Mouse (Mus musculus): ENCODE measurements around the gene D10Wsu102e. TPM values are rescaled to one million over a fixed set of nuclear protein-coding genes. Genes with fewer than 3 reads are reported as not detected.
"Not testable (repeated sequence)": the region's sequence is repeated elsewhere in the genome, so short reads cannot be mapped to it uniquely, and the experiment has no call there.

The D10Wsu102e gene
- polyA plus RNA-seq, 1 experiment from 2014 or later: 0.94 TPM

DNA sequence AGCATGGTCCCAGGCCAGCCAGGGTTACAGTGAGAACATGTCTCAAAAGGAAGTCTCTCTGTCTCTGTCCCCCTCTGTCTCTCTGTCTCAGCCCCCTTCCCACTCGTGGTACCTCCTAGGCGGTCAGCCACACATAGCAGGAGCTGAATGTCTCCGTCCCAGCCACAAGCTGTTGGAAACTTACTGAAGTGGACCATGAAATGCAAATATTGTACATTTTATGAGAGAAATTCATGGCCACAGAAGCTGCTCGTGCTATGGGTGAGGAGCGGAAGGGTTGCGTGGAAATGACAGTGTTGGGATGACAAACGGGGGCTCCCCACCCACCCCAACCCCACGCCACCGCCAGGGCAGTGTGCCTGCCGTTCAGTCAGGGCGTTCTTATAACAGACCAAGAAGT lies 27.4 kb upstream of the D10Wsu102e start:
- Histone ChIP-seq H3K9me3 (no peaks in the 10 kb centered on the region), H3K27ac (no peak overlapping the region), H3K4me1 (replicated peaks) (peaks cover 6% of the 10 kb centered on the region; the same call in 1 of the 2 replicates), H3K36me3 (no peaks in the 10 kb centered on the region), H3K4me3 (no peak overlapping the region), H3K27me3 (ENCODE audit: insufficient read depth, poor library complexity, severe bottlenecking) (peaks cover 51% of the 10 kb centered on the region)
- 85% methylated on average over 11 of the region's 11 CpGs for WGBS
- no peak for DNase-seq (ENCODE audit: low spot score)

DNA sequence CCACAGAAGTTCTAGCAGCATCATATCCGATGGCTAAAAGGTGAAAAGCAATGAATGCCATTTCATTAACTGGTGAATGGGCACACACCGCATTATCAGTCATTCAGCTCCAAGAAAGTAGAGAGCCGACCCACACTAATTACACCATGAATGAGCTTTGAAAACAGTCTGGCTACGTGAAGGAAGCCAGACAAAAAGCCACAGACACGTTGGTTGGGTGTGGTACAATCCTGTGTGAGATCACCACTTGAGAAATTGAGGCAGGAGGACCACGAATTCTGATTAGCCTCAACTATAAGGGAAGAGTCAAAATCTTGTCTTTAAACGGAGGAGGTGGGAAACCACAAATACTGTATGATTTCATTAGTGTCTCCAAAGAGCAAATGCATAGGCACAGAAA lies 23.7 kb upstream of the D10Wsu102e start:
- 37% methylated on average over 7 of the region's 7 CpGs for WGBS
- Histone ChIP-seq H3K4me1 (replicated peaks) (peaks cover 10% of the 10 kb centered on the region), H3K4me3 (no peak overlapping the region), H3K27ac (no peak overlapping the region), H3K9me3 (no peaks in the 10 kb centered on the region), H3K36me3 (no peaks in the 10 kb centered on the region), H3K27me3 (ENCODE audit: insufficient read depth, poor library complexity, severe bottlenecking) (peaks cover 77% of the 10 kb centered on the region)
- DNase-seq (ENCODE audit: low spot score): no peak

DNA sequence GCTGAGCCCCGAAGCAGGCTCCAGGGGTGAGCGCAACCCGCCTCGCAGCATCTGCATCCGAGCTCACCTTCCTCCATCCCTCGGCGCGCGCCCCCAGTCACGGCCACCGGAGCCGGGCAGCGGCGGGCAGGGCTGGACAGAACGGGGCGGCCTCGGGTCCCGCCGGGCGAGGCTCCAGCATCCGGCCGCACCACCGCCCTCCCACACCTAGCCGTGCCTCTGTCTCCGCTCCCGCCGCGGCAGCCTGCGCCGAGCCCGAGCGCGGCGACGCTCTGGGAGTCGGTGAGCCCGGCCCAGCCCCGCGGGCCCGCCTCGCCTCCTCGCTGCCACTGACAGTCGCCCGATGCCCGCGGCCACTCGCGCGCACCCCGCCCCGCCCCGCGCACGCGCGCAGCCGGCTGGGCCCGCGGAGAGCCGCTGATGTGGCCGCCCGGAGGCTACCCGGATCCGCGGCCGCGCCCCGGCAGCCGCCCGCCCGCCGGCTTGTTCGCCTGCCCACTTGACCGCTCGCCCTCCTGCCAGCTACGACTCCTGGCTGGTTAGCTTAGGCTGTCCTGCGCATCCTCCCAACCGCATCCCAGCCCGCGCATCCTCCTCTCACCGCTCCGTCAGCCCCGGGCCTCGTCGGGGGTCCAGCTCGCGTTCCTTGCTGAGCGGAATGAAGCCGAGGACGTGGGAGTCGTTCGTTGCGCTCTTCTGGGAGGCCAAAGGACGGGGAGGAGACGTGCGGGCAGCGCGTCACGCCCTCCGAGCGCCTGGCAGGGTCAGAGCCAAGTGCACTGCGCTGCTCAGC lies 22.7 kb upstream of the D10Wsu102e start, which contains the start of gene Slc41a2:
Gene Slc41a2 (minus strand): TSS at position 724 of the 793 bp plus-strand sequence.
- Histone ChIP-seq H3K27me3 (ENCODE audit: insufficient read depth, poor library complexity, severe bottlenecking) (peaks cover 74% of the 10 kb centered on the region), H3K4me3 (peak within 1 kb of the TSS; percentile 68), H3K4me1 (replicated peaks) (peaks cover 10% of the 10 kb centered on the region), H3K9me3 (no peaks in the 10 kb centered on the region), H3K27ac (peak within 1 kb of the TSS; percentile 80), H3K36me3 (no peaks in the 10 kb centered on the region)
- under 1% methylated on average over 102 of the region's 102 CpGs for WGBS
- peak; percentile 69 for DNase-seq (ENCODE audit: low spot score)

DNA sequence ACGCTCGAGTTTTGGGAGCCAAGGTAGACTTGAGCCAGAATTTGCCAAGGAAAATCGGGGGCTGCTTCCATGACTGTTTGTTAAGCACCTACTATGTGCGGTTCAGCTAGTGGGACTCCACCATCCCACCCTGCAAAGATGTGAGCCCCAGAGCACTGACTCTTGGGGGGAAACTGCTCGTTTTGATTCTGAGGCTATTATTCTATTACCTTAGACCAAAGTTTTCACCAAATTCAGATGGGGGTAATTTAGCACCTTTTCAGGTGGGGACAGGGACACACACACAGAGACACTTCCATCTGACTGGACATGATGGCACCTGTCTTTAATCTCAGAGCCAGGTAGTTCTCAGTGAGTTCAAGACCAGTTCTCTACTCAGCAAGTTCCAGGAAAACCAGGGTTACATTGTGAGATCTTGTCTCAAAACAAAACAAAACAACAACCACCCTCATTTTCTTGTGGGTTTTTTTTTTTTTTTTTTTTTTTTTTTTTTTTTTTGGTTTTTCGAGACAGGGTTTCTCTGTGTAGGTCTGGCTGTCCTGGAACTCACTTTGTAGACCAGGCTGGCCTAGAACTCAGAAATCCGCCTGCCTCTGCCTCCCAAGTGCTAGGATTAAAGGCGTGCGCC lies 21.9 kb upstream of the D10Wsu102e start:
- H3K4me3 ChIP-seq: peak overlapping the region; percentile 68
- no peaks in the 10 kb centered on the region for H3K9me3 ChIP-seq
- 49% methylated on average over 9 of the region's 9 CpGs for WGBS
- H3K4me1 ChIP-seq (replicated peaks): peaks cover 10% of the 10 kb centered on the region
- peak overlapping the region; percentile 80 for H3K27ac ChIP-seq
- peaks cover 68% of the 10 kb centered on the region for H3K27me3 ChIP-seq (ENCODE audit: insufficient read depth, poor library complexity, severe bottlenecking)
- H3K36me3 ChIP-seq: no peaks in the 10 kb centered on the region
- no peak for DNase-seq (ENCODE audit: low spot score)

DNA sequence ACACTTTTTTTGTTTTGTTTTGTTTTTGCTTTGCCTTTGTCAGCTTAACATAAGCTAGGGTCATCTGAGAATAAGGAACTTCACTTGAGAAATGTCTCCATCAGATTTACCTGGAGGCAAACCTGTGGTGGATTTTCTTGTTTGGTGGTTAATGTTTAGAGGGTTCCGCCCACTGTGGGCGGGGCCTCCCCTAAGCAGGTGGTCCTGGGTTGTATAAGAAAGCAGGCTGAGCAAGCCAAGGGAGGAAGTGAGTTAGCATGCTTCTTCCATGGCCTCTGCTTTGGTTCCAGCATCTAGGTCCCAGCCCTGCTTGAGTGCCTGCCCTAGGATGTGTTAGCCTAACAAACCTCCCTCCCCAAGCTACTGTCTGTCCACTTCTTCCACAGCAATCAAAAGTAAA lies 18.8 kb upstream of the D10Wsu102e start:
- Histone ChIP-seq H3K36me3 (no peaks in the 10 kb centered on the region), H3K27me3 (ENCODE audit: insufficient read depth, poor library complexity, severe bottlenecking) (peaks cover 38% of the 10 kb centered on the region), H3K4me3 (no peak overlapping the region), H3K9me3 (no peaks in the 10 kb centered on the region), H3K4me1 (replicated peaks) (peaks cover 10% of the 10 kb centered on the region), H3K27ac (no peak overlapping the region)
- DNase-seq (ENCODE audit: low spot score): no peak
- 34% methylated on average over 2 of the region's 2 CpGs for WGBS

DNA sequence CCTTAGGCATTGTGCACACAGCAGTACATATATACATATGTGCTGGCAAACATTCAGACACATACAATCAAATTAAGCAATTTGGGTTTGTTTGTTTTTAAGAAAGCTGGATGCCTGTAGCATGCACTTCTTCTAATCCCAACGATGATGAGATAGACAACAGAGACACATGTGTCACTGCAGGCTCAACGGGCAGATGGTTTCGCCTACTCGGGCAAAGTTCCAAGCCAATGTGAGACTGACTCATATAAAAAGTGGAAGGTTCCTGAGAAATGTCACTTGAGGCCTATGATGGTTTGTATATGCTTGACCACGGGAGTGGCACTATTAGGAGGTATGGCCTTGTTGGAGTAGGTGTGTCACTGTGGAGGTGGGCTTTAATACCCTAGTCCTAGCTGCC lies 16.9 kb upstream of the D10Wsu102e start:
- Histone ChIP-seq H3K4me1 (replicated peaks) (no peaks in the 10 kb centered on the region), H3K9me3 (no peaks in the 10 kb centered on the region), H3K36me3 (no peaks in the 10 kb centered on the region), H3K27ac (no peak overlapping the region), H3K4me3 (no peak overlapping the region), H3K27me3 (ENCODE audit: insufficient read depth, poor library complexity, severe bottlenecking) (peaks cover 20% of the 10 kb centered on the region)
- WGBS: 94% methylated on average over 5 of the region's 5 CpGs
- DNase-seq (ENCODE audit: low spot score): no peak

DNA sequence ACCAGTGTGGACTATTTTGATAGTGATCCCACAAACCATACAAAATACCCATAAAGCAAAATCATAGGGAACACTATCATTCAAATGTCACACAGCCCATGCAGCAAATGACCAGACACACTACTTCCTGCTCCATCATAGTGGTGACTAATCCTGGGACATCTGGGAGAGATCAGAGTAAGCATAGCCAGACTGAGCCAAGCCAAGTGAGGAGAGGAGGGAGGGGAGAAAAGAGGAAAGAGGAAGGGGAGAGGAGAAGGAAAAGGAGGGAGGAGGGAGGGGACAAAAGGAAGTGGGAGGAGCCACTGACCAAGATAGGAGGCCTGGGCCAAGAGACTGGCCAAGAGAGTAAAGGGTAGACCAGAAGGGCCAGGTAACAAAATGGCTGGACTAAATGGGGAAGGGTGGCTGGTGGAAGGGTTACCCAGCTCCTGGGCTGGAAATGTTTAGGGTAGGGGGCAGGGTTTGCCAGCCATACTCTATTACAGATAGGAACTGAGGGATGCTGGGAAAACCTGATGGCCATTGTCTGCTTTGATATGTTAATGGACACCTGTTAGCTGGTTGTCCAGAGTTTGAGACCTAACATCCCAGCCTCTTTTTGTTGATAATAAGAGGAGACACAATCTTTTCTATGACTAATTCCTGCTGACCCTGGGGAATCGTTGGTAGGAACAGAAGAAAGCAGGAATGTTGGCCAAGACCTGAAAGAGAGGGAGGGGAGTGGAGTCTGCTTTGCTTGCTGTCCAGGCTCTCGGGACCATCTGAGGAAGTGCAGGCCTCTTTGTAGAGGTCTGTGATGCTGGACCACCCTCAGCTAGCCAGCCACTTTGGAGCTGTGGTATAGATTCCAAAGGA lies 16.0 kb upstream of the D10Wsu102e start:
- no peaks in the 10 kb centered on the region for H3K36me3 ChIP-seq
- 59% methylated on average over 2 of the region's 2 CpGs for WGBS
- no peaks in the 10 kb centered on the region for H3K4me1 ChIP-seq (replicated peaks)
- H3K4me3 ChIP-seq: no peak overlapping the region
- peaks cover 14% of the 10 kb centered on the region for H3K27me3 ChIP-seq (ENCODE audit: insufficient read depth, poor library complexity, severe bottlenecking)
- H3K27ac ChIP-seq: no peak overlapping the region
- DNase-seq (ENCODE audit: low spot score): no peak
- H3K9me3 ChIP-seq: no peaks in the 10 kb centered on the region

DNA sequence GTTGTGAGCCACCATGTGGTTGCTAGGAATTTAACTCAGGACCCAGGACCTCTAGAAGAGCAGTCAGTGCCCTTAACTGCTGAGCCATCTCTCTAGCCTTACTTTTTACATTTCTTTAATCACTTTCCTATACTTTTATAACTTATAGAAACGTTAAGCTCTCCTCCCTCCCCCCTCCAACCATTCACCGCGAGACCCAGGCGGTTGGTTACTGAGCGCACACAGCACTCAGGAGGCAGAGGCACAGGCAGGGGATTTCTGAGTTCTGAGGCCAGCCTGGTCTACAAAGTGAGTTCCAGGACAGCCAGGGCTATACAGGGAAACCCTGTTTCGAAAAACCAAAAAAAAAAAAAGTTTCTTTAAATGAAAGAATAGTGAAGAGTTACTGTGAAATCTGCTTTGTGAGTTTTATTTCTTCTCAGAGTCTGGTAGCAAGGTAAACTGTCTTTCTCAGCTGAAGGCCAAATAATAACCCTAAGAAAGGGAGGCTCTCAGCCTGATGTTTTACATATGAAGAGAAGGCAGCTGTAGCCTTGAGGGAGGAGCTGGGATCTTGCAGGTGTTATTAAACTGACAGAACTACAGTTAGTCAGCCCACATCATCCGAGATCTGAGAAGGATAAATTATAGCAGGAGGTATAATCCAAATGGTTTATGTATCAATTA lies 14.2 kb upstream of the D10Wsu102e start:
- Histone ChIP-seq H3K4me3 (no peak overlapping the region), H3K27me3 (ENCODE audit: insufficient read depth, poor library complexity, severe bottlenecking) (0 out of 2 replicates have a peak, but pooled peaks cover 4% of the 10 kb centered on the region), H3K4me1 (replicated peaks) (no peaks in the 10 kb centered on the region), H3K27ac (no peak overlapping the region), H3K9me3 (no peaks in the 10 kb centered on the region), H3K36me3 (no peaks in the 10 kb centered on the region)
- no peak for DNase-seq (ENCODE audit: low spot score)
- 45% methylated on average over 7 of the region's 7 CpGs for WGBS

DNA sequence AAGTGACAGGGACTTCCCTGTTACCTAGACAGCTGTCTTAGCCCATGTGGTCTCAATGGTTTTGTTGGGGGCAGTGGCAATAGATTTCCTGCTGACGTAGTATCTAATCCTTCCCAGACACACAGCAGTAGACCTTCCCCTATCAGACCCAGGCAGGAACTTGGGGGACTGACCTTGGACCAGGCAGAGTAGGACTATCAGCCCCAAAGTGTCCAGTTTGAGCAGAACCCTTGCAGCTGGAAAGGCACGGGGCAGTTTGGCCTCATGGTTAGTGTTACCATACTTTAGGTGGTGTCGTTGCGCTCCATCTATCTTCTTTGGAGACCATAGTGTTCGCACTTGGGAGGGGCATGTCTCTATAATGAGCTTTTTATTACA lies 13.7 kb upstream of the D10Wsu102e start:
- H3K27me3 ChIP-seq (ENCODE audit: insufficient read depth, poor library complexity, severe bottlenecking): 0 out of 2 replicates have a peak, but pooled peaks cover 4% of the 10 kb centered on the region
- no peaks in the 10 kb centered on the region for H3K36me3 ChIP-seq
- H3K4me3 ChIP-seq: no peak overlapping the region
- H3K4me1 ChIP-seq (replicated peaks): no peaks in the 10 kb centered on the region
- no peak for DNase-seq (ENCODE audit: low spot score)
- no peak overlapping the region for H3K27ac ChIP-seq
- H3K9me3 ChIP-seq: no peaks in the 10 kb centered on the region
- WGBS: 85% methylated on average over 5 of the region's 5 CpGs

DNA sequence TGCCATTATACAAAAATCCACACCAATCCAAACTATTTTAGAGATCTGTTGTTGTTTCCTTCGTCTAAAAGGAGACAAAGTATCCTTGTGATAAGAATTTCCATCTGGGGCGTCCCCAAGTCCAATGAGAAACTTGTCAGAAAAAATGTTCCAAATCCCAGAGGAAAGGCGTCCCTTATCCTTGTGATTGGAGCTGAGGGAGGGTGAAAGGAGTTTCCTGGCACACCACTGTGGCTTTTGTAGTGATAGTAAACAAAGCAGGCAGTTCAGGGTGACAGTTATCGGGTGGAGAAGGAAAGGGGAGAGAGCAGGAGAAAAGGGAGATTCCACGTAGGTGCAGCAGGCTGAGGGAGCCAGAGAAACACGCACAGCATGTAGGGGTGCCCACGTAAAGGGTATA lies 12.5 kb upstream of the D10Wsu102e start:
- Histone ChIP-seq H3K27ac (no peak overlapping the region), H3K36me3 (no peaks in the 10 kb centered on the region), H3K9me3 (no peaks in the 10 kb centered on the region), H3K27me3 (ENCODE audit: insufficient read depth, poor library complexity, severe bottlenecking) (0 out of 2 replicates have a peak, but pooled peaks cover 4% of the 10 kb centered on the region), H3K4me1 (replicated peaks) (no peaks in the 10 kb centered on the region), H3K4me3 (no peak overlapping the region)
- 28% methylated on average over 7 of the region's 7 CpGs for WGBS
- DNase-seq (ENCODE audit: low spot score): no peak

DNA sequence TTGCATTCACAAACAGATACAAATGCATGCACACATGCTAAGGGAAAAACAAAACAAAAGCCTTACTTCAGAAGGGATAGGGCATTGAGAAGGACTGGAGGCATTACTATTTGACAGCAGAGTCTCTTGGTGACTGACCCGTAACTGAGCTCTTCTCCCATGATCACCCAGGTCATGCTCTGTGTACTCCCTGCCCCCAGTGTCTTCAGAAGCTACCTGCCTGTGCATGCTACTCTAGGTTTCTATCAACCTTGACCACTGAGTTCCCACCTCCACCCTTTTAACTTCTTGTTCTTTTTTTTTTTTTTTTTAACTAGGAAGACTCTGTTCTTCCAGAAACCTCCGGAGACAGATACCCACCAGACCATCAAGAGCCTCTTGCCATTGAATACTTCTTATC lies 9.3 kb upstream of the D10Wsu102e start:
- Histone ChIP-seq H3K9me3 (no peaks in the 10 kb centered on the region), H3K27me3 (ENCODE audit: insufficient read depth, poor library complexity, severe bottlenecking) (0 out of 2 replicates have a peak, but pooled peaks cover 4% of the 10 kb centered on the region), H3K4me1 (replicated peaks) (no peaks in the 10 kb centered on the region), H3K27ac (no peak overlapping the region), H3K4me3 (no peak overlapping the region), H3K36me3 (no peaks in the 10 kb centered on the region)
- WGBS: 97% methylated on average over 2 of the region's 2 CpGs
- no peak for DNase-seq (ENCODE audit: low spot score)

DNA sequence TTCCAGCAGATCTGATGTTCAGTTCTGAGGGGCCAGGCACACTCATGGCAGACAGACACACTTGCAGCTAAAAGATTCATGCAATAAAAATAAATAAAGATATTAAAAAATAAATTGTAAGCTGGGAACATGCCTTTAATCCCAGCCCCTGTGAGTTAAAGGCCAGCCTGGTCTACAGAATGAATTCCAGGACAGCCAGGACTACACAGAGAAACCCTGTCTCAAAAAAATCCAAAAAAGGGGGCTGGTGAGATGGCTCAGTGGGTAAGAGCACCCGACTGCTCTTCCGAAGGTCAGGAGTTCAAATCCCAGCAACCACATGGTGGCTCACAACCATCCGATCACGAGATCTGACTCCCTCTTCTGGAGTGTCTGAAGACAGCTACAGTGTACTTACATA lies 8.2 kb upstream of the D10Wsu102e start:
- H3K27ac ChIP-seq; DNase-seq (ENCODE audit: low spot score); H3K4me3 ChIP-seq; H3K9me3 ChIP-seq; H3K27me3 ChIP-seq (ENCODE audit: insufficient read depth, poor library complexity, severe bottlenecking); H3K4me1 ChIP-seq (replicated peaks); H3K36me3 ChIP-seq: not testable (repeated sequence)
- WGBS: 83% methylated on average over 4 of the region's 4 CpGs

Measured in hindbrain, embryonic 10.5 days (tissue).